Mouse (Mus musculus): Measurements from ENCODE around the gene Elfn1. TPM values are rescaled to one million over a fixed set of nuclear protein-coding genes. Genes with fewer than 3 reads are reported as not detected.

Gene Elfn1
- total and polyA plus RNA-seq, 3 experiments, result 0.04 to 0.06 TPM; not detected in 1

DNA sequence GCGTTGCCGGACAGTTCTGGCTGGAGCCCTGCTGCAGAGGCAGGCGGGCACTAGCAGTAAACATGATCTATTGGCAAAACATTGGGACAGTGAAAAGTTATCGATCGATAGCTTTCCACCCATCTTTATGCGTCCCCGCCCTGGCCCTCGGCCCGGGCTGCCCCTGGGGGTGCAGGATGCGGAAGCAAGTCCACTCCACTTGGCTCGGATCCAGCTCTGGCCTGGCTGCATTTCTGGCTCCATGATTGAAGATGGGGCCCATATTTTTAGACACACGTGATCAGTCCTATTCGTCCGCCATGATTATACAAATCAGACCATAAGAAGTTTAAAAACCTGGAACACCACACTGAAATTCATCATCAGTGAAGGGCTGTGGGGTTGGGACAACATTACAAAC is 57.9 kb downstream of the Elfn1 start:
- Histone ChIP-seq H3K27ac (ENCODE audit: insufficient read depth, low read depth) (no peak overlapping the region), H3K9me3 (replicated peaks; ENCODE audit: low read length) (no peaks in the 10 kb centered on the region), H3K79me2 (replicated peaks; ENCODE audit: control insufficient read depth, extremely low read depth, insufficient read depth, poor library complexity, severe bottlenecking) (no peaks in the 10 kb centered on the region), H3K4me2 (ENCODE audit: insufficient read depth, low read depth, poor library complexity, severe bottlenecking) (no peak overlapping the region), H3K9ac (ENCODE audit: insufficient read depth, low read depth) (no peak overlapping the region), H3K27me3 (replicated peaks) (peaks cover 14% of the 10 kb centered on the region), H3K4me3 (replicated peaks in 1 of 3; ENCODE audit: low read depth in 2 of 3, low read length in 2 of 3, poor library complexity in 1 of 3) (no peak overlapping the region), H3K4me1 (ENCODE audit: control insufficient read depth in 1 of 2, insufficient read depth in 2 of 2) (peaks cover 12 to 18% of the 10 kb centered on the region in 2 experiments), H3K36me3 (replicated peaks in 1 of 2; ENCODE audit: control insufficient read depth in 1 of 2, insufficient read depth in 1 of 2, low read length in 1 of 2) (no peaks in the 10 kb centered on the region)
- dilution Hi-C loops (cut with MboI; ENCODE audit: extremely low pct_ligation_motif_present, extremely low pct_unique_long_range_greater_than_20kb, low sequenced_read_pairs) (no loop called here), in situ Hi-C loops (cut with MboI; ENCODE audit: low pct_ligation_motif_present, low pct_unique_long_range_greater_than_20kb, low sequenced_read_pairs) (loop anchor here (5.0 kb wide), 1 partner anchor 133 kb away; no protein-coding TSS in a partner anchor)
- DNase-seq (ENCODE audit: extremely low read depth), result no peak
- TF ChIP-seq BHLHE40 (IDR thresholded peaks at IDR 0.05; ENCODE audit: low read depth, low read length) (no peak), NRF1 (IDR thresholded peaks at IDR 0.05; ENCODE audit: low read depth, low read length) (no peak)

- H3K4me2 ChIP-seq (ENCODE audit: insufficient read depth, low read depth, poor library complexity, severe bottlenecking), result no peak overlapping the region
- TF ChIP-seq NELFE (IDR thresholded peaks at IDR 0.05; ENCODE audit: low read depth, low read length) (no peak), NRF1 (IDR thresholded peaks at IDR 0.05; ENCODE audit: low read depth, low read length) (no peak), MAFK (IDR thresholded peaks at IDR 0.05; ENCODE audit: insufficient replicate concordance, low read length) (no peak), KAT2A (IDR thresholded peaks at IDR 0.05; ENCODE audit: insufficient replicate concordance, low read length) (no peak), JUND (conservative IDR thresholded peaks at IDR 0.05; ENCODE audit: low read depth, low read length) (no peak), USF1 (IDR thresholded peaks at IDR 0.05; ENCODE audit: low read depth, low read length) (no peak), PAX5 (IDR thresholded peaks at IDR 0.05; ENCODE audit: low read length) (no peak), CHD1 (IDR thresholded peaks at IDR 0.05; ENCODE audit: low read depth, low read length) (no peak), TCF12 (IDR thresholded peaks at IDR 0.05; ENCODE audit: low read depth, low read length) (no peak), TBP (conservative IDR thresholded peaks at IDR 0.05; ENCODE audit: low read depth, low read length) (no peak), USF2 (conservative IDR thresholded peaks at IDR 0.05; ENCODE audit: low read depth, low read length) (no peak), ZNF384 (IDR thresholded peaks at IDR 0.05; ENCODE audit: low read depth, low read length) (no peak), EP300 (IDR thresholded peaks at IDR 0.05; ENCODE audit: low read length) (no peak), ZKSCAN1 (IDR thresholded peaks at IDR 0.05; ENCODE audit: borderline replicate concordance, low read depth, low read length) (no peak)
- peaks cover 15 to 24% of the 10 kb centered on the region in 2 experiments for H3K4me1 ChIP-seq (ENCODE audit: control insufficient read depth in 1 of 2, insufficient read depth in 2 of 2)
- peaks cover 9% of the 10 kb centered on the region for H3K9me3 ChIP-seq (replicated peaks; ENCODE audit: low read length)
- dilution Hi-C loops (cut with MboI; ENCODE audit: extremely low pct_ligation_motif_present, extremely low pct_unique_long_range_greater_than_20kb, low sequenced_read_pairs) (no loop called here), in situ Hi-C loops (cut with MboI; ENCODE audit: low pct_ligation_motif_present, low pct_unique_long_range_greater_than_20kb, low sequenced_read_pairs) (loop anchor here (5.0 kb wide), 1 partner anchor 137 kb away; no protein-coding TSS in a partner anchor)
- no peak overlapping the region for H3K4me3 ChIP-seq (replicated peaks in 1 of 3; ENCODE audit: low read depth in 2 of 3, low read length in 2 of 3, poor library complexity in 1 of 3)
- no peak for DNase-seq (ENCODE audit: extremely low read depth)
- H3K79me2 ChIP-seq (replicated peaks; ENCODE audit: control insufficient read depth, extremely low read depth, insufficient read depth, poor library complexity, severe bottlenecking), result no peaks in the 10 kb centered on the region
- peaks cover 4% of the 10 kb centered on the region for H3K27me3 ChIP-seq (replicated peaks)
- H3K36me3 ChIP-seq (replicated peaks in 1 of 2; ENCODE audit: control insufficient read depth in 1 of 2, insufficient read depth in 1 of 2, low read length in 1 of 2), result no peaks in the 10 kb centered on the region
- H3K27ac ChIP-seq (ENCODE audit: insufficient read depth, low read depth), result no peak overlapping the region
- H3K9ac ChIP-seq (ENCODE audit: insufficient read depth, low read depth), result no peak overlapping the region
These were observed 61.6 kb downstream of the Elfn1 start for GRCm38 (mm10) chr5:139969151-139969948.
